Mouse (Mus musculus) heart, adult 2 months (tissue): ENCODE data around the gene Slc44a1. TPM values are rescaled to one million over a fixed set of nuclear protein-coding genes. Genes with fewer than 3 reads are reported as not detected.

Experiments used
- DNase-seq, 2 experiments: peaks; one replicate each; pipeline ENCODE4 v3.0.0; 2021
- H3K27ac ChIP-seq: fragments of 200-600 bp; 2 replicates; pipeline ENCODE4 v1.8.1; 2022
- H3K27me3 ChIP-seq: fragments of 200-500 bp; 2 replicates; pipeline ENCODE4 v1.6.1; 2012; ENCODE audit warnings: mild to moderate bottlenecking, low read length, inconsistent platforms, mixed read lengths; ENCODE audit not compliant: control insufficient read depth, insufficient read depth
- H3K36me3 ChIP-seq: fragments of 200-500 bp; 2 replicates; pipeline ENCODE4 v1.6.1; 2012; ENCODE audit warnings: low read length, inconsistent platforms; ENCODE audit not compliant: control insufficient read depth, insufficient read depth
- H3K4me1 ChIP-seq: fragments of 200-500 bp; 2 replicates; pipeline ENCODE4 v1.6.1; 2011; ENCODE audit warnings: low read length; ENCODE audit not compliant: control insufficient read depth, insufficient read depth
- H3K4me3 ChIP-seq: fragments of 200-600 bp; 2 replicates; pipeline ENCODE4 v1.8.1; 2022
- H3K79me2 ChIP-seq: fragments of 200-500 bp; replicated peaks from 2 replicates; pipeline ENCODE4 v1.6.1; 2012; ENCODE audit warnings: mild to moderate bottlenecking, inconsistent platforms, low read length, moderate library complexity, mixed read lengths; ENCODE audit not compliant: control insufficient read depth, insufficient read depth
- H3K9ac ChIP-seq: fragments of 200-500 bp; 2 replicates; pipeline ENCODE4 v1.6.1; 2012; ENCODE audit warnings: low read depth, mild to moderate bottlenecking, control low read depth, inconsistent platforms, low read length, mixed read lengths
- CTCF ChIP-seq: fragments of 200-600 bp; IDR thresholded peaks from 2 replicates; pipeline ENCODE4 v1.8.1; 2022; ENCODE audit warnings: antibody characterized with exemption, mild to moderate bottlenecking, moderate library complexity
- EP300 ChIP-seq: fragments of 200-500 bp; IDR thresholded peaks from 2 replicates; pipeline ENCODE4 v1.6.1; 2011; ENCODE audit warnings: low read depth, low read length, control low read depth; ENCODE audit not compliant: insufficient read depth
- POLR2A ChIP-seq: fragments of 200-500 bp; IDR thresholded peaks from 2 replicates; pipeline ENCODE4 v1.6.1; 2011; ENCODE audit warnings: mild to moderate bottlenecking, low read depth, low read length, control low read depth; ENCODE audit not compliant: insufficient read depth
- WGBS: fragments of 180-500 bp; shearing (Covaris S2); methylation state at CpG from one replicate; pipeline ENCODE4 v1.1.7; 2018; 5-methylcytosine and 5-hydroxymethylcytosine counted together
- intact Hi-C: fragments of 180-260 bp; cut with DNase I; formaldehyde crosslinking; loops from one replicate; pipeline ENCODE4 v1.15.1; 2025
- polyA plus RNA-seq: library from polyadenylated mRNA; depleted of rRNA; stranded (reverse); fragments of >200 nt; gene quantifications from 2 replicates; pipeline ENCODE4 v1.2.3, GENCODE M21; 2012
- total RNA-seq, 2 experiments: library from RNA; stranded (reverse); gene quantifications; 2 replicates each; pipeline ENCODE4 v1.2.3; 2021

Slc44a1 gene
- total and polyA plus RNA-seq, 3 experiments, result 22.7 to 32.3 (median 26.4) TPM

GRCm38 (mm10) chr4:53525994-53526393 is 85.8 kb downstream of the Slc44a1 start:
- DNase-seq, result no peak
- Histone ChIP-seq H3K27ac (no peak overlapping the region), H3K79me2 (no peaks in the 10 kb centered on the region), H3K4me1 (peaks cover 6% of the 10 kb centered on the region), H3K27me3 (no peaks in the 10 kb centered on the region), H3K36me3 (peaks cover 6% of the 10 kb centered on the region), H3K9ac (no peak overlapping the region), H3K4me3 (no peak overlapping the region)
- 93% methylated on average over 1 of the region's 1 CpGs for WGBS
- intact Hi-C loops, result no loop called here
- TF ChIP-seq POLR2A (no peak), CTCF (no peak), EP300 (no peak)

- Histone ChIP-seq H3K27me3 (no peaks in the 10 kb centered on the region), H3K36me3 (peaks cover 6% of the 10 kb centered on the region), H3K4me1 (peaks cover 6% of the 10 kb centered on the region), H3K79me2 (no peaks in the 10 kb centered on the region), H3K9ac (no peak overlapping the region), H3K27ac (no peak overlapping the region), H3K4me3 (no peak overlapping the region)
- TF ChIP-seq EP300 (no peak), POLR2A (no peak), CTCF (no peak)
- intact Hi-C loops, result no loop called here
- no peak for DNase-seq
- WGBS, result 23% methylated on average over 2 of the region's 2 CpGs
These were observed 86.2 kb downstream of the Slc44a1 start for GRCm38 (mm10) chr4:53526446-53526845.

DNA sequence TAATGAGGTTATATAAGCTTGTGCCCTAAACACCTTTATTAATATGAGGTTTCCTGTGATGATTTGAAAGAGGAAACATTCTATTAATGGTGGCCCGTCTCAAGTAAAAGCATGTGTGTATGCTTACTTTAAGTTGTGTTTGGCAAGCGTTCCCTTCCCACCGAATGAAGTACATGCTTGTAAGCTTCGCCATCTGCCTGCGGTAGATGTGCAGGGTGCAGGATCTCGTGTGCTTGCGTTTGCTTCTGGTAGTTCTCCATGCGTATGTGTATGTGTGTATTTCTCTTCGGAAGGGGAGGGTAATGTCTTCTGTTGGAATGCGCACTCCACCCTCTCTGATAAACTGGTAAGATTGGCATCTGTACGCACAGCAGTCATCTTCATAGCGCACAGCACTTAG is 95.6 kb downstream of the Slc44a1 start:
- intact Hi-C loops, result no loop called here
- H3K27ac ChIP-seq, result no peak overlapping the region
- H3K36me3 ChIP-seq, result peaks cover 2% of the 10 kb centered on the region; the same call in 1 of the 2 replicates
- no peaks in the 10 kb centered on the region for H3K27me3 ChIP-seq
- H3K4me3 ChIP-seq, result no peak overlapping the region
- H3K9ac ChIP-seq, result no peak overlapping the region
- peaks cover 2% of the 10 kb centered on the region for H3K4me1 ChIP-seq
- TF ChIP-seq CTCF (no peak), EP300 (no peak), POLR2A (no peak)
- WGBS, result 91% methylated on average over 12 of the region's 12 CpGs
- no peaks in the 10 kb centered on the region for H3K79me2 ChIP-seq
- DNase-seq, result no peak

DNA sequence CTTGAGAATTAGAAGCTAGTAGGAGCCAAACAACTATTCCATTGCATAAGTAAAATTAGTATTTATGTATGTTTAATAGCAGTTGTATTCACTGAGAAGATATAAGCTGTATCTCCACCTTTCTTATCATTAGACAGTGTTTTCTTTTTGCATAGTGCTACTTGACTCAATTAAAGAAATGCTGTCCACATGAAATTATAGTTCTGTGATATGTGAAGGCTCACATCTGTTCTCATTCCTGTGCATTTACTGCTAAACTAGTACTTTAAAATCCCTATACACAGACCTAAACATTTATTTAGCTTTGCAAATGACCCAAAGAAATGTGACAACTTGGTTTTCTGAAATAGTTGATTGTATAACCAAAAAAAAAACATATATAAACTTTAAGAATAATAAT is 96.9 kb downstream of the Slc44a1 start:
- Histone ChIP-seq H3K27me3 (no peaks in the 10 kb centered on the region), H3K9ac (no peak overlapping the region), H3K36me3 (peaks cover 2% of the 10 kb centered on the region; the same call in 1 of the 2 replicates), H3K27ac (no peak overlapping the region), H3K79me2 (no peaks in the 10 kb centered on the region), H3K4me3 (no peak overlapping the region), H3K4me1 (peaks cover 2% of the 10 kb centered on the region)
- TF ChIP-seq EP300 (no peak), CTCF (no peak), POLR2A (no peak)
- DNase-seq, result no peak
- intact Hi-C loops, result no loop called here

- no peak overlapping the region for H3K4me3 ChIP-seq
- peaks cover 2% of the 10 kb centered on the region; the same call in 1 of the 2 replicates for H3K36me3 ChIP-seq
- intact Hi-C loops, result no loop called here
- 58% methylated on average over 2 of the region's 2 CpGs for WGBS
- H3K79me2 ChIP-seq, result no peaks in the 10 kb centered on the region
- no peak for TF ChIP-seq EP300
- no peak for TF ChIP-seq CTCF
- no peak for TF ChIP-seq POLR2A
- H3K27ac ChIP-seq, result no peak overlapping the region
- no peak overlapping the region for H3K9ac ChIP-seq
- no peaks in the 10 kb centered on the region for H3K27me3 ChIP-seq
- no peak for DNase-seq
- H3K4me1 ChIP-seq, result peaks cover 2% of the 10 kb centered on the region
These were observed 97.3 kb downstream of the Slc44a1 start for GRCm38 (mm10) chr4:53537539-53537938.

GRCm38 (mm10) chr4:53538600-53538999 is 98.4 kb downstream of the Slc44a1 start:
- no peak overlapping the region for H3K9ac ChIP-seq
- H3K4me1 ChIP-seq, result peaks cover 2% of the 10 kb centered on the region
- TF ChIP-seq POLR2A, result no peak
- TF ChIP-seq CTCF, result no peak
- TF ChIP-seq EP300, result no peak
- WGBS, result 61% methylated on average over 11 of the region's 11 CpGs
- no peaks in the 10 kb centered on the region for H3K79me2 ChIP-seq
- H3K27me3 ChIP-seq, result no peaks in the 10 kb centered on the region
- no peak for DNase-seq
- no peak overlapping the region; the same call in 1 of the 2 replicates for H3K4me3 ChIP-seq
- H3K36me3 ChIP-seq, result peaks cover 4% of the 10 kb centered on the region
- intact Hi-C loops, result no loop called here
- H3K27ac ChIP-seq, result no peak overlapping the region; the same call in 1 of the 2 replicates
